Mouse (Mus musculus) G1E (cell line): ENCODE results near the gene Actl6b. TPM values are rescaled to one million over a fixed set of nuclear protein-coding genes. Genes with fewer than 3 reads are reported as not detected.
A peak's percentile ranks its signal among the peaks of the same experiment; 100 is the strongest.

Source experiments
- ATAC-seq: 2 replicates; pipeline ENCODE4 v1.8.0; 2016; ENCODE audit warnings: mild to moderate bottlenecking; ENCODE audit not compliant: insufficient number of reproducible peaks, poor library complexity, low FRiP score, severe bottlenecking; ENCODE audit errors: extremely low read depth
- DNase-seq: peaks from one replicate; pipeline ENCODE4 v3.0.0; 2012; ENCODE audit warnings: low spot score
- H3K27me3 ChIP-seq: 2 replicates; pipeline ENCODE4 v1.6.1; 2012; ENCODE audit warnings: mild to moderate bottlenecking, low read length, inconsistent platforms; ENCODE audit not compliant: insufficient read depth
- H3K36me3 ChIP-seq: replicated peaks from 2 replicates; pipeline ENCODE3; 2012; ENCODE audit warnings: mild to moderate bottlenecking, inconsistent platforms
- H3K4me1 ChIP-seq: 2 replicates; pipeline ENCODE4 v1.6.1; 2012; ENCODE audit warnings: low read depth, low read length, inconsistent platforms, mixed read lengths; ENCODE audit not compliant: insufficient read depth
- H3K4me3 ChIP-seq: 2 replicates; pipeline ENCODE4 v1.5.1; 2012; ENCODE audit warnings: low read depth, mild to moderate bottlenecking, inconsistent platforms, low read length, moderate library complexity, mixed read lengths
- H3K9me3 ChIP-seq: replicated peaks from 2 replicates; pipeline ENCODE4 v1.6.1; 2012; ENCODE audit warnings: inconsistent platforms
- CTCF ChIP-seq: IDR thresholded peaks from 2 replicates; pipeline ENCODE4 v1.5.1; 2012; ENCODE audit warnings: low read depth, low read length, inconsistent platforms, mixed read lengths
- GATA1 ChIP-seq: IDR thresholded peaks from 2 replicates; pipeline ENCODE4 v1.6.1; 2012; ENCODE audit warnings: borderline replicate concordance, low read length, inconsistent platforms, mixed read lengths
- GATA2 ChIP-seq: IDR thresholded peaks from 2 replicates; pipeline ENCODE4 v1.6.1; 2012; ENCODE audit warnings: low read depth, low read length, inconsistent platforms, borderline replicate concordance
- POLR2AphosphoS5 ChIP-seq: IDR thresholded peaks from 2 replicates; pipeline ENCODE4 v1.6.1; 2012; ENCODE audit warnings: low read depth, low read length, inconsistent platforms; ENCODE audit not compliant: insufficient replicate concordance
- TAL1 ChIP-seq: conservative IDR thresholded peaks from 2 replicates; pipeline ENCODE4 v1.6.1; 2012; ENCODE audit warnings: low read depth, low read length, inconsistent platforms, mixed read lengths
- polyA plus RNA-seq: library from polyadenylated mRNA; stranded (reverse); fragments of >175 nt; gene quantifications from 2 replicates; pipeline ENCODE4 v1.2.3, GENCODE M21; 2012
- total RNA-seq, 2 experiments: library from RNA; stranded (forward) in 1 of 2; stranded (reverse) in 1 of 2; fragments of 200-1000 nt in 1 of 2; fragments of >200 nt in 1 of 2; fragmentation: Nextera tagmentation in 1 of 2; gene quantifications; 2 replicates each; pipeline ENCODE4 v1.2.3; 2014 to 2017

The Actl6b gene
- total and polyA plus RNA-seq, 3 experiments = 0.11 TPM; not detected in 2

- Histone ChIP-seq H3K27me3 (peaks cover 17% of the 10 kb centered on the region), H3K9me3 (peaks cover 5% of the 10 kb centered on the region), H3K4me3 (no peak overlapping the region), H3K4me1 (peaks cover 34% of the 10 kb centered on the region), H3K36me3 (no peaks in the 10 kb centered on the region)
- TF ChIP-seq TAL1 (no peak), GATA2 (no peak), CTCF (no peak), POLR2AphosphoS5 (no peak), GATA1 (no peak)
- no peak for ATAC-seq
- no peak for DNase-seq
These were observed 13.1 kb downstream of the Actl6b start for GRCm38 (mm10) chr5:137566416-137566815.

DNA sequence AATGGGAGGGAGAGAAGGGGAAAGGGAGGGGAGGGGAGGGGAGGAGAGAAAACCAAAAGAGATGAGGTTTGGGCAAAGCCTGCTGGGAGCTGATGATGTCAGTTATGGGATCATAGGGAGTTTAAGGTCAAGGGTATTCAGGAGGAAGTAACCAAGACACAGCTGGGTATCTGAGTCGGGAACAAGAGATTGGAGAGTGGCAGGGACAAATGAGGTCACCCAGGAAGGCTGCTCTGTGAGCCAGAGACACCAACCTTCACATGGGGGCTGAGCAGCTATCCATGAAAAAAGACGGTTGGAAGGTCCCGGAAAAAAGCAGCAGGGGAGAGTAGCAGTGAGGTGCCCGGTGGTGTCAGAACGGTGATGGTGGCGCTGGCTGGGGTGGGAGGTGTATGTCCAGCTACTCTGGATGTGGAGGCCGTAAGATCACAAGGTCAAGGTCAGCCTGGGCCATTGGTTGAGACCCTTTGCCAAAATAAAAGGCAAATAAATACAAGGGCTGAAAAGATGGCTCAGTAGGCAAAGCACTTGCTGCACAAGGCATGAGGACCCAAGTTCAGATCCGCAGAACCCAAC lies 15.0 kb downstream of the Actl6b start:
- H3K27me3 ChIP-seq = 0 out of 2 replicates have a peak, but pooled peaks cover 5% of the 10 kb centered on the region
- peaks cover 49% of the 10 kb centered on the region for H3K4me1 ChIP-seq
- TF ChIP-seq POLR2AphosphoS5 = no peak
- TF ChIP-seq TAL1 = no peak
- no peak for TF ChIP-seq GATA1
- no peak for TF ChIP-seq CTCF
- ATAC-seq (no peak), DNase-seq (no peak)
- peaks cover 5% of the 10 kb centered on the region for H3K9me3 ChIP-seq
- no peak overlapping the region; the same call in 1 of the 2 replicates for H3K4me3 ChIP-seq
- H3K36me3 ChIP-seq = peaks cover 14% of the 10 kb centered on the region

DNA sequence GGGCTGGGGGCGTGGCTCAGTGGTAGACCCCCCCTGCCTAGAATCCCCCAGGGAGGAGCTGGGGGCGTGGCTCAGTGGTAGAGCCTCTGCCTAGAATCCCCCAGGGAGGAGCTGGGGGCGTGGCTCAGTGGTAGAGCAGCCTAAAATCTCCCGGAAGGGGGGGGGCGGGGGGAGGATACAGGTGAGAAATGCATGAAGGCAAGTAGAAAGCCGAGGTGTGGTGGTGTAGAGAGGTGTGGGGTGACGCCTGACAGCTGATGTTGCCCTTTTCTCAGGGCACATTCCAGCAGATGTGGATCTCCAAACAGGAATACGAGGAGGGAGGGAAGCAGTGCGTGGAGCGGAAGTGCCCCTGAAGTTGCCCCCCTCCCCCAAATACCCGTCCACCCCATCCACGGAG lies 15.7 kb downstream of the Actl6b start:
- Histone ChIP-seq H3K4me3 (peak overlapping the region; percentile 62; the same call in 1 of the 2 replicates), H3K4me1 (peaks cover 56% of the 10 kb centered on the region), H3K36me3 (peaks cover 21% of the 10 kb centered on the region), H3K9me3 (peaks cover 5% of the 10 kb centered on the region), H3K27me3 (0 out of 2 replicates have a peak, but pooled peaks cover 5% of the 10 kb centered on the region)
- DNase-seq (no peak), ATAC-seq (no peak)
- TF ChIP-seq TAL1 (no peak), CTCF (no peak), GATA1 (no peak), GATA2 (no peak), POLR2AphosphoS5 (no peak)

DNA sequence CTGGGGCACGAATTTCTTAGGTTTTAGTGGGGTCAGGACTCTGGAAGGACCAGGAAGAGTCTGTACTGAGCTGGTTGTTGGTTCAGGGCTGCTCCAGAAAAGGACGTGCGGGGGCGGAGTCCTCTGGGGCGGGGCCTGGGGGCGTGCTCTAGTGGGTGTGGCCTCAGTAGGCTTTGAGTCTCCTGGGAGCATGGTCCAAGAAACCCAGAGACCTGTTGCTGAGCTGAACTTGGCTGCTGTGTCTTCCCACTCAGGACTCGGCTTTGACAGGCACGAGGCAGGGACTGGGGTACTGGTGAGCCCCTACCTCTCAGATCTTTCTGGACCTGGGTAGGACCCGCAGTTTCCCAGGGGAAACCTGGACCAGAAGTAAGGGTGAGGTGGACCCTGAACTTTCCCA lies 16.3 kb downstream of the Actl6b start, which contains the start of gene Tfr2:
Tfr2 (plus strand) TSS at position 176 of the 400 bp plus-strand sequence.
- no peak for TF ChIP-seq GATA2
- TF ChIP-seq CTCF = no peak
- no peak for TF ChIP-seq GATA1
- TF ChIP-seq POLR2AphosphoS5 = no peak
- H3K4me1 ChIP-seq = peaks cover 63% of the 10 kb centered on the region
- peaks cover 28% of the 10 kb centered on the region for H3K36me3 ChIP-seq
- peak within 1 kb of the TSS; percentile 82 for H3K4me3 ChIP-seq
- 0 out of 2 replicates have a peak, but pooled peaks cover 5% of the 10 kb centered on the region for H3K27me3 ChIP-seq
- peaks cover 5% of the 10 kb centered on the region for H3K9me3 ChIP-seq
- ATAC-seq (peak; percentile 51), DNase-seq (peak; percentile 84)

DNA sequence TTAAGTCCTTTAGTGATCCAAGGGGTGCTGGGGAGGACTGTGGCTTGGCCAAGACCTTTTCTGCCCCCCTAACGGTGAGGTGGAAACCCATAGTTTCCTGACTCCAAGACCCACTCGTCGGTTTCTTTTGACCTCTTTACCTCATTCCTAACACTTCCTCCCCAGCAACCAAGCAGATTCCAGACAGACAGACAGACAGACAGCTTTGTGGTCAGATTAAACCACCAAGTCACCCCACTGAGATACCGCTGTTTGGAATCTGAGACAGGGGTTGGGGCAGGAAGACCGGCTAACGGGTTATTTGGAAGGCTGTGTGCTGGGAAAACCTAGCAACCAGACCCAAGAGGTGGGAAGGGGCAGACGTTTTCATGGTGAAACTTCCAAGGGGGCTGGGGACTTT lies 16.9 kb downstream of the Actl6b start:
- Histone ChIP-seq H3K9me3 (peaks cover 5% of the 10 kb centered on the region), H3K4me3 (peak overlapping the region; percentile 82), H3K36me3 (peaks cover 33% of the 10 kb centered on the region), H3K27me3 (0 out of 2 replicates have a peak, but pooled peaks cover 3% of the 10 kb centered on the region), H3K4me1 (peaks cover 68% of the 10 kb centered on the region)
- peak; percentile 38 for DNase-seq
- TF ChIP-seq CTCF (no peak), GATA2 (no peak), POLR2AphosphoS5 (no peak), GATA1 (no peak), TAL1 (no peak)
- ATAC-seq = no peak

- Histone ChIP-seq H3K27me3 (no peaks in the 10 kb centered on the region), H3K4me1 (peaks cover 71% of the 10 kb centered on the region), H3K4me3 (peak overlapping the region; percentile 82), H3K36me3 (peaks cover 37% of the 10 kb centered on the region), H3K9me3 (peaks cover 5% of the 10 kb centered on the region)
- TF ChIP-seq GATA1 = no peak
- TF ChIP-seq TAL1 = peak; percentile 87
- peak; percentile 86 for DNase-seq
- ATAC-seq = peak; percentile 86
These were observed 17.6 kb downstream of the Actl6b start for GRCm38 (mm10) chr5:137570691-137571586.
